Mouse (Mus musculus) gastrocnemius, postnatal 25 days (tissue): ENCODE results near the gene Vsnl1. TPM values are rescaled to one million over a fixed set of nuclear protein-coding genes. Genes with fewer than 3 reads are reported as not detected.
A peak's percentile ranks its signal among the peaks of the same experiment; 100 is the strongest.

ENCODE experiments used
- DNase-seq: peaks from one replicate; pipeline ENCODE4 v3.0.0; 2022
- total RNA-seq, 2 experiments: library from RNA; stranded (reverse); gene quantifications; 1 replicate in 1 of 2; 2 replicates in 1 of 2; pipeline ENCODE4 v1.2.3; 2021

Vsnl1 gene
- total RNA-seq, 2 experiments from 2014 or later, result 0.13 TPM; not detected in 1

DNA sequence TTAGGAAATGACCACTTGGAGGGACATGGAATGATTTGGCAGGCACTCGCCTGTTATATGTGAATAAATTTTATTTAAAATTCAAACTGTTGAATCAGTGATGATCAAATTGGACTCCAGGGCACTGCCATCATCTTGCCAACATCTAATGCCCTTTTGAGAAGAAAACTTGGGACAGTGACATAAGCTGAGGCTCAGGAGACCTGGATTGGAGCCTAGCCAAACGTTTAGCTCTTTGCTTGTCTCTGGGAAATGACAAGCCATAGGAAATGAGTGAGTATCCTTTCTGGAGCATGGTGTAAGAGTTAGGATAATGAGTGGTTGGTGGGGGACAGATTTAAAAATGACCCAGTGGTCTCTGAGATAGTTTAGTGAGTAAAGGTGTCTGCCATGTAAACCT, 57.0 kb downstream of the Vsnl1 start:
- DNase-seq, result no peak

DNA sequence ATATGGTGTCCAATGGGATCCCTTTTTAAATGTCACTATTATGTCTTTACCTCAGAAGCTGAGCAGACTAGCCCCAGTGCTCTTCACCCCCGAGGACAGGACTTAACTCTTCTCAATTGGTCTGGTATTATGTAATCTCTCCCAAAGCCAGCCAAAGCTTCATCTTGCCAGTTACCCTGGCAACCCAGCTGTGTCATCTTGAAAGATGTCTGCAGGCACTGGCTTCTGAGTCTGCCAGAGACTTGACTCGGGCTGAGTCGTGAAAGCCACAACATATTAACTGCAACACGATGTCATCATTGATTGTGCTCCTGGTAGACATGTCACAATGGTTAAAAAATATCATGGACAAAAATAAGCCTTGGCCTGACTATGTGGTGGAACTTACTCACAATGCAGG, 66.4 kb downstream of the Vsnl1 start:
- DNase-seq, result no peak

GRCm38 (mm10) chr12:11367099-11367765, 69.2 kb downstream of the Vsnl1 start:
- DNase-seq, result no peak

GRCm38 (mm10) chr12:11364870-11365269, 71.5 kb downstream of the Vsnl1 start:
- DNase-seq, result no peak

DNA sequence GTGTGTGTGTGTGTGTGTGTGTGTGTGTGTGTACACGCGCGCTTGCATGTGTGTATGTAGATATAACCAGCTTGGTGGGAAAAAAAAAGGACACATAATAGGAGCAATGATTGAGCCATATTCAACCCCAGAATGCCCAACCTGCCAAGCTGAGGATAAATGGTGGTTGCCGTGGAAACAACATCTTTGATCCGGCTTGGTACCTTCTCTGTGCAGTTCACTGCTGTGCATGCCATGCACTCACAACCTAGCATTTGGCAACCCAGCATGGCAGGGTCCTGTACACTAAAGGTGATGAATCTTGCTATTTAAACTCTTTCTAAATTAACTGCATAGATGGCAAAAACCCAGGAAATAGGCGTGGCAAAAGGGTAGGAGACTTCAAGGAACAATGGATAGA, 74.0 kb downstream of the Vsnl1 start:
- no peak for DNase-seq

- peak; percentile 19 for DNase-seq
Measured at GRCm38 (mm10) chr12:11350895-11351294, 85.5 kb downstream of the Vsnl1 start.

- DNase-seq, result no peak
Measured at GRCm38 (mm10) chr12:11349870-11350269, 86.5 kb downstream of the Vsnl1 start.

DNA sequence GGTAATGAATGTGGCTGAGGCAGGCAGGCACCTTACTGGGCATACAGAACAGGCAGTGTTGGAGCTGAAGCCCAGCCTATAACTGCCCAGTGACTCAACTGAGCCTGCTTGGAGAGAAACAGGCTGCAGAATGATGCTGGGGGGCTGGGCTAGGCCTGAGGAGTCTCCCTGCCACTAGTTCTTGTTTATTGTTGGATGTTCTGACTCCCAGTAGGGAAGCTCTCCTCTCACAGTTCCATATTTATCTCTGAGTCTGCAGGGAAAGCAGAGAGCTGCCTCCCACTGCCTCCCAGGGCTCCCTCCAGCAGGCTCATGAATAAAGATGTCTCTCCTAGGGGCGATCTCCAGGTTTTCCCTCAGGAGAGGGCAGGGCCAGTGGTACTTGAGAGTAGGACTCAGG, 88.0 kb downstream of the Vsnl1 start:
- no peak for DNase-seq

DNA sequence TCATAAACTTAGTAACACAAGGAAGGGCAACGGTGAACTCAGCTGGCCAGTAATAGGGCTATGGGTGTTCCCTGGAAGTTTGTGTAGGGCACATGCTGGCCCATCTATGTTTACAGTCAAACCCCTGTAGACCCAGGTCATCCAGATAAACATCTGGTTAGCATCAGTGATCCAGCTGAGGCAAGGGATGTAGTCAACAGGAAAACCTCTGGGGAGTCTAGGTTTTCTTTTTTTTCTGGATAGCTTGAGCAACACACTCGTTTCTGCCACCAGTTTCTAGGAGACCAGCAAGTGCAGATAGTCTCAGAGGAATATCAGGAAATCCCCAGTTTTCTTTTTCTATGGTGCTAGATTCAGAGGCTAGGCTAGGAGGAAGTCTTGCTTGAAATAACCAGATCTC, 90.5 kb downstream of the Vsnl1 start:
- no peak for DNase-seq

- DNase-seq, result no peak
Measured at GRCm38 (mm10) chr12:11342020-11342600, 94.3 kb downstream of the Vsnl1 start.

DNA sequence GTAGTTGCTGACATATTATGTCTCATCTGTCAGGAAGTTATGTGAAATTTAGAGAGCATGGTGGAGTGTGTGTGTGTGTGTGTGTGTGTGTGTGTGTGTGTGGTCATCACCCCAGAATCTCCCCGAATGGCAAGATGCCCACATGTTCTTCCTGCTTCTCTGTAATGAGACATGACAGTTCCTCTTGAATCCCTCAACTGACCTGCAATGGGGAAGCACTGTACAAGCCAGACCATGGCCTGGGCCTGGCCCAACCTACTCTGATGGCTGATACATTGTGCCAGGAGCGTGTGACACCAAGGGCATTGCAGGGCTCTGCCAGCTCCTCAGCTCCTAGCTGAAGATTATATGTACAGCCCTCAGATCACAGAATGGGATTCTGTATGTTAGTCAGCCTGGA, 98.2 kb downstream of the Vsnl1 start:
- DNase-seq, result no peak

GRCm38 (mm10) chr12:11336845-11337244, 99.6 kb downstream of the Vsnl1 start:
- DNase-seq, result no peak

- DNase-seq, result no peak
Measured at GRCm38 (mm10) chr12:11326483-11326882, 109.9 kb downstream of the Vsnl1 start.

- no peak for DNase-seq
Measured at GRCm38 (mm10) chr12:11324480-11324879, 111.9 kb downstream of the Vsnl1 start.

DNA sequence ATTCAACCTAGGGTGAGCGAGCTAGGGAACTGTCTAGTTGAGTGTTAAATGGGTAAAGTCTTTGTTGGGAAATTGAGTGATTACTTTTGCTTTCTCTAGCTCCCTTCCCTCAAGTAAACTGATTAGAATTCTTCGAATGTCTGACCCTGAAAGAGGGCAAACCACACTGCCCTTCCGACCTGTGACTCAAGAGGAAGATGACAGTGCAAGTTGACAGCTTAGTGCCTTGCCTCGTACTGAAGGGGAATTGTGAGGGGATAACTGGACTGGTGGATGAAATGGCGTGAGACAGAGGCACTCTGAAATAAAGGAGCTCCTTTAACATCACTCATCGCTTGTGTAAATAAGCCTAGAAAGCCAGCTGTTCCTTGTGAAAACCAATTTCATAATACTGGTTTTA, 118.7 kb downstream of the Vsnl1 start:
- DNase-seq, result no peak

- no peak for DNase-seq
Measured at GRCm38 (mm10) chr12:11313840-11314239, 122.6 kb downstream of the Vsnl1 start.

GRCm38 (mm10) chr12:11311106-11311505, 125.3 kb downstream of the Vsnl1 start:
- DNase-seq, result no peak

GRCm38 (mm10) chr12:11306753-11307645, 129.4 kb downstream of the Vsnl1 start:
- DNase-seq, result no peak

GRCm38 (mm10) chr12:11300858-11301257, 135.6 kb downstream of the Vsnl1 start:
- no peak for DNase-seq

DNA sequence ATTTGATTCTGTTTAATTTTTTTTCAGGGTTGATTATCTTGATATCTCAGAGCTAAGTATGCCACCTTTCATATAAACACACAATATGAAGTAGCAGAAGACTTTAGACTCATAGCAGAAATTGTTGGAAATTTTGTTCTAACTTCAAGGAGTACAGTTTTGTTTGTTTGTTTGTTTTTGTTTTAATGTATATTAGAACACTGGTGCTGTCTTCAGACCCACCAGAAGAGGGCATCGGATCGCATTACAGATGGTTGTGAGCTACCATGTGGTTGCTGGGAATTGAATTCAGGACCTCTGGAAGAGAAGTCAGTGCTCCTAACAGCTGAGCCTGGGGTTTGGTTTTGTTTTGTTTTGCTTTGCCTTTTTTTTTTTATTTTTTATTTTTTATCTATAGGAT, 150.0 kb downstream of the Vsnl1 start:
- no peak for DNase-seq

DNA sequence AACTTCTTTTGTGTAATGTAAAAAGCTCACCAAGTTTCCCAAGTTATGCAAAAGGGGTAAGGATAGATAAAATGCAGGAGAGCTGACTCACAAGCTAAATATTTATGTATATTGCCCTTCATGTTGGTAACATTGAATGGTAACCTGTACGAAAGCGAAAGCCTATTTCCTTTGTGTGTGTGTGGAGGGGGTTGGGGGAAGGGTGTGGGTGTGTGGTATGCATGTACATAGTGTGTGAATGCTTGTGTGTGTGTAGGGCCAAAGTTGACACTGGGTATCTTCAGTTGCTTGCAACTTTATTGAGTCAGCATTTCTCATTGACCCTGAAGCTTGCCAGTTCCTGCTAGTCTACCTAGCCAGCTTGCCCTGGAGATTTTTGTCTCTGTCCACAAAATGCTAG, 154.8 kb downstream of the Vsnl1 start:
- DNase-seq, result no peak

DNA sequence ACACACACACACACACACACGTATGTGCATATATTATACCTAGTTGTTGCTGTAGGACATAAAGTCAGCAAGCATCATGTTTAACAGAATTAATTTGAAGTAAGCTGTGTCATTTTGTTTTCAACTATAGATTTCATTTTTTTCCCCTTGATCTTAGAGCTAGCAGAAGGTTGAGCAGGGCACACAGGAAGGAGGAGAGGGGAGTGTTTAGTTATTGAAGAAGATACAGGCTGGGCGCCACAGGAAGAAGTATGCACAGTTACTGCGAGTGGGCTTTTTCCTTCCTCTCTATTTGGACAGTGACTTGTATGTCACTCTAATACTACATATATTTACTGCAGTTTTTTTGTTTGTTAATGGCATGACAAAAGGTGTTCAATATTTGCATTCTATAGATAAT, 156.5 kb downstream of the Vsnl1 start:
- DNase-seq, result no peak

DNA sequence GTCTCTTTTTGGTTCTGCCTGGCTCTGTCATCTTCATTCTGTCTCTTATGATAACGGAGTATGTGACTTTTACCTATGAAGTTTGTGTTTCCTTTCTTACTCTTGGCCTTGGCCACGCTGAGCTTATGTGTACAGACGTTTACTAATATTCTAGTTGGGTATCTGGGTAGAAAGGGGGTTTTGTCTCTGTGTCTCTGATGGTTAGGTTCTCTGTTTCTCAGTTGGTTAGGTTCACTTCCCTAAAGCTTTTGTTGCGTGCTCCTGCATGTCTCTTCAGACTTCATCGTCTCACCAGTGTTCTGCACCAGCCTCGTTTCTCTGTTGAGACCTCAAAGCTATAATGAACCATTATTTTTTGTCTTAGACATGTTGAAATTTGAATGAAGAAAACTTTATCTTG, 159.2 kb downstream of the Vsnl1 start:
- no peak for DNase-seq
